Mouse (Mus musculus): ENCODE measurements at regions not wholly inside any gene's neighbourhood (a gene's known extent, or its start where the extent isn't known, plus 50 kb on each side); places are given as distances from the start of the nearest gene placed in this dataset.

GRCm38 (mm10) chrX:98375437-98375836 is 226.9 kb downstream of the Ar start:
- no peak for DNase-seq (ENCODE audit: low read depth, low spot score)

- peak; percentile 28 for DNase-seq (ENCODE audit: low read depth, low spot score)
Observed at GRCm38 (mm10) chrX:98380247-98380905, 231.8 kb downstream of the Ar start.

GRCm38 (mm10) chrX:98384017-98384416 is 235.4 kb downstream of the Ar start:
- DNase-seq (ENCODE audit: low read depth, low spot score) = peak; percentile 24

- DNase-seq (ENCODE audit: low read depth, low spot score) = peak; percentile 54
Observed at GRCm38 (mm10) chrX:98392376-98392775, 243.8 kb downstream of the Ar start.

- DNase-seq (ENCODE audit: low read depth, low spot score) = no peak
Observed at GRCm38 (mm10) chrX:98409090-98409489, 260.5 kb downstream of the Ar start.

GRCm38 (mm10) chrX:98419437-98419836 is 270.9 kb downstream of the Ar start:
- DNase-seq (ENCODE audit: low read depth, low spot score) = no peak

- peak; percentile 3 for DNase-seq (ENCODE audit: low read depth, low spot score)
Observed at GRCm38 (mm10) chrX:98452026-98452425, 303.5 kb downstream of the Ar start.

- no peak for DNase-seq (ENCODE audit: low read depth, low spot score)
Observed at GRCm38 (mm10) chrX:98476473-98477254, 328.1 kb downstream of the Ar start.
